Mouse (Mus musculus) embryonic facial prominence, embryonic 12.5 days (tissue): ENCODE data around the gene Mcm2. TPM values are rescaled to one million over a fixed set of nuclear protein-coding genes. Genes with fewer than 3 reads are reported as not detected.

Experiments used
- ATAC-seq: fragments of 200-750 bp; cut with Nextera tagmentation; 2 replicates; pipeline ENCODE4 v1.8.0; 2017; ENCODE audit not compliant: insufficient number of reproducible peaks, insufficient read depth, low FRiP score, low TSS enrichment
- H3K27ac ChIP-seq: fragments of 300-500 bp; sonication (generic); 2 replicates; pipeline ENCODE4 v1.5.1; 2016; ENCODE audit warnings: mild to moderate bottlenecking
- H3K27me3 ChIP-seq: fragments of 300-500 bp; sonication (generic); 2 replicates; pipeline ENCODE4 v1.6.1; 2016; ENCODE audit warnings: mild to moderate bottlenecking, moderate library complexity
- H3K36me3 ChIP-seq: fragments of 300-500 bp; sonication (generic); 2 replicates; pipeline ENCODE4 v1.6.1; 2016; ENCODE audit warnings: mild to moderate bottlenecking
- H3K4me1 ChIP-seq: fragments of 300-500 bp; sonication (generic); 2 replicates; pipeline ENCODE4 v1.6.1; 2016
- H3K4me2 ChIP-seq: fragments of 300-500 bp; sonication (generic); replicated peaks from 2 replicates; pipeline ENCODE4 v1.6.1; 2016; ENCODE audit warnings: mild to moderate bottlenecking, moderate library complexity
- H3K4me3 ChIP-seq: fragments of 300-500 bp; sonication (generic); 2 replicates; pipeline ENCODE4 v1.5.1; 2016; ENCODE audit warnings: mild to moderate bottlenecking
- H3K9ac ChIP-seq: fragments of 300-500 bp; sonication (generic); 2 replicates; pipeline ENCODE4 v1.6.1; 2016; ENCODE audit warnings: mild to moderate bottlenecking, moderate library complexity
- H3K9me3 ChIP-seq: fragments of 300-500 bp; sonication (generic); 2 replicates; pipeline ENCODE4 v1.6.1; 2016; ENCODE audit warnings: mild to moderate bottlenecking, moderate library complexity
- WGBS: fragments of 180-500 bp; shearing (Covaris S2); methylation state at CpG from one replicate; pipeline ENCODE4 v1.1.7; 2016; 5-methylcytosine and 5-hydroxymethylcytosine counted together
- polyA plus RNA-seq: library from polyadenylated mRNA; unstranded; fragments of >200 nt; fragmentation: Nextera tagmentation; extraction: Ambion mirVana; gene quantifications from 2 replicates; pipeline ENCODE4 v1.2.1, GENCODE M21; 2016

Gene Mcm2
- polyA plus RNA-seq, 1 experiment from 2014 or later = 169 TPM

DNA sequence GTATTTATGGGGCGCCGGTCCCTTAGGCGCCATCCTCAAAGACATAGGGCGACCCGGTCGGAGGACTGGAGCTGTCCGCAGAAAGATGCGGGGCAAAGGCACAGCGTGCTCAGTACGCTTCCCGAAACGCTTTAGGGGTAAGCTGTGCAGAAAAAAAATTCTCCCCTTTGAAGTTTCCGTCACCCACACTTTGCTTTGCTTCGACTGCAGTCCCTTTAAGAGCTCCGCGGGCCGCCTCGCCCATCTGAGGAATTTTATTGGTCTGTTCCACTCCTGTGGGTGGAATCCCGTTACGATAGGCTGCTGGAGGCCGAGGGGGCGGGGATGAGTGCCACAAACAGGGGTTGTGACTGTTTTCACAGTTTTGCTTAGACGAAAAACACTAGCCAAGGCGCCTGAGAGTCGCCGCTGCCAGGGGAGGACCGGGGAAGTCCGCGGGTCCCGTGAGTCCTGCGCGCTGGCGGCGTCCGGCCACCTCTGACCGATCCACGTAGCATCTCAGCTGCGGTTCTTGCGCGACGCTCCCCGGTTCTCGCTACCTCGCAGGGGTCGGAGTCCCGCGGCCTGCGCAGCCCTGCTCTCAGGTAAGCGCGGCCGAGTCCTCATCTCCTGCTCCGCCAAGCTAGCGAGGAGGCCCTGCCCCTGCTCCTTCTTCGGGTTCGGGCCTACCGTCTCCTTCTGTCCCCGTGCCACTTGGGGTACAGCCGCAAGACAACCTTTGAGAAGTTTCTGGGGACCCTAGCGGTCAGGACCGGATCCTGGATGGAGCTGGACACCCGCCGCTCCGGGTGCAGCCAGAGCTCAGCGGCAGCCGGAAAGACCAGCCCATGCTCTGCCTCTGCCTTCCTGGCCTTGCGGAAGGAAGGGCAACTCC is 3.6 kb upstream of the Mcm2 start, which contains the start of gene Tpra1:
Gene Tpra1, plus strand, starts transcription at position 305 of the 874 bp plus-strand sequence.
- peaks cover 38% of the 10 kb centered on the region for H3K4me1 ChIP-seq
- peak; percentile 83 for ATAC-seq
- H3K9me3 ChIP-seq = no peaks in the 10 kb centered on the region
- H3K36me3 ChIP-seq = peaks cover under 1% of the 10 kb centered on the region; the same call in 1 of the 2 replicates
- WGBS = under 1% methylated on average over 66 of the region's 66 CpGs
- peak within 1 kb of the TSS; percentile 87 for H3K9ac ChIP-seq
- H3K27ac ChIP-seq = peak within 1 kb of the TSS; percentile 93
- no peaks in the 10 kb centered on the region for H3K27me3 ChIP-seq
- H3K4me3 ChIP-seq = peak within 1 kb of the TSS; percentile 73
- peak within 1 kb of the TSS; percentile 90 for H3K4me2 ChIP-seq

DNA sequence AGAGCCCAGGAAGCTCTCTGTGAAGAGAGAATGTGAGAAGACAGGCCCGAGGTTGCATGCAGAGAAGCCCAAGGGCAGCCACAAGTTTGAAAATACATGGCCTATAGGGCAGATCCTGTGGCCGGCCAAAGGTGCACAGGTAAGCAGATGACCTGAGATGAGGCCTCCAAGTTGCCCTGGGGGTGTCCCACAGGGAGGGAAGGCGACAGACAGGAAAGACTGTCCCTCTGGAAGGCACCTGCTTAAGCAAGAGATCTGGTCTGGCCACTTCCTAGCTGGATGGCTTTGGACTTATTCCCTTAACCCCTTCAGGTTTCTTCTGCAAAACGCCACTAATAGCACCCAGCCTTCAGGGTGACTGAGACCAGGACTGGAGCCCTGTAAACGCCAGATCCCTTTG is 2.9 kb upstream of the Mcm2 start:
- peaks cover 8% of the 10 kb centered on the region for H3K36me3 ChIP-seq
- H3K4me3 ChIP-seq = peak overlapping the region; percentile 73
- H3K9me3 ChIP-seq = no peaks in the 10 kb centered on the region
- 12% methylated on average over 5 of the region's 5 CpGs for WGBS
- H3K4me1 ChIP-seq = peaks cover 41% of the 10 kb centered on the region
- ATAC-seq = no peak
- H3K27ac ChIP-seq = peak overlapping the region; percentile 93; the same call in 1 of the 2 replicates
- H3K4me2 ChIP-seq = peak overlapping the region; percentile 90
- peak overlapping the region; percentile 87 for H3K9ac ChIP-seq
- no peaks in the 10 kb centered on the region for H3K27me3 ChIP-seq

DNA sequence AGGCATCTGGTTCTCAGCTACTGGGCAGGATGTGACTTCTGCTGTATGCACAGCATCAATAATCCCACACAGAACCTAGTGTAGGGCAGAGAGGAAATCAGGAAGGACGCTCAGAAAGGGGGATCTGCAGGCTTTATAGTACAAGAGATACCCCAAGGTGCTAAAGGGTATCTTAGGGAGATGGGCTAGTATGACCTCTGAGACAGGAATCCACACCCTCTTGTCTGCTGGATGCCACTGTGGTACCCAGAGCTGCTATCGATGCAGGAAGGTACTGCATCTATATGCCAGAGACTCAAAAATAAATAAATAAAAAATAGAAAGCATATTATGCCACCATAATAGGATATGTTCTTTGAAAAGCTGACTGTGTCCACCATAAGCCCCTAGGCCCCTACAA is 1.0 kb upstream of the Mcm2 start:
- Histone ChIP-seq H3K4me2 (no peak overlapping the region), H3K4me1 (peaks cover 42% of the 10 kb centered on the region), H3K27ac (no peak overlapping the region), H3K4me3 (no peak overlapping the region), H3K27me3 (no peaks in the 10 kb centered on the region), H3K9me3 (no peaks in the 10 kb centered on the region), H3K36me3 (peaks cover 25% of the 10 kb centered on the region), H3K9ac (no peak overlapping the region)
- WGBS = 86% methylated on average over 2 of the region's 2 CpGs
- no peak for ATAC-seq

DNA sequence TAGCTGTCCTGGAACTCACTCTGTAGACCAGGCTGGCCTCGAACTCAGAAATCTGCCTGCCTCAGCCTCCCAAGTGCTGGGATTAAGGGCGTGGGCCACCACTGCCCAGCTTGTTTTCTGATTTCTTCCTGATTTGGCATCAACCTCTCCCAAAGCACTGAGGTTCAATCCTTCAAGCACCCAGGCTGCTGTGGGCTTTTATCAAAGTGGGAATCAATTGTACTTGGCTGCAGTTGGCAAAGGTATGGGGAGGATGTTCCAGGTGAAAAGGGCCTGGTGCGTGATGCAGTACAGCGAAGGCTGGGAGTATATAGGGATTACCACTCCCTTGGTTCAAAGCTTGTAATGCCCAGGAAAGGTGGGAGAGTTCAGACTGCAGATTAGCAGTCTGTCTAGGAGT is 506 bp upstream of the Mcm2 start:
- ATAC-seq = no peak
- no peaks in the 10 kb centered on the region for H3K27me3 ChIP-seq
- no peak overlapping the region for H3K9ac ChIP-seq
- H3K27ac ChIP-seq = 0 out of 2 replicates have a peak overlapping the region, but pooled peaks have one; percentile 87
- 62% methylated on average over 4 of the region's 4 CpGs for WGBS
- peaks cover 30% of the 10 kb centered on the region for H3K36me3 ChIP-seq
- peaks cover 38% of the 10 kb centered on the region for H3K4me1 ChIP-seq
- no peaks in the 10 kb centered on the region for H3K9me3 ChIP-seq
- H3K4me2 ChIP-seq = peak overlapping the region; percentile 65; the same call in 1 of the 2 replicates
- no peak overlapping the region for H3K4me3 ChIP-seq

DNA sequence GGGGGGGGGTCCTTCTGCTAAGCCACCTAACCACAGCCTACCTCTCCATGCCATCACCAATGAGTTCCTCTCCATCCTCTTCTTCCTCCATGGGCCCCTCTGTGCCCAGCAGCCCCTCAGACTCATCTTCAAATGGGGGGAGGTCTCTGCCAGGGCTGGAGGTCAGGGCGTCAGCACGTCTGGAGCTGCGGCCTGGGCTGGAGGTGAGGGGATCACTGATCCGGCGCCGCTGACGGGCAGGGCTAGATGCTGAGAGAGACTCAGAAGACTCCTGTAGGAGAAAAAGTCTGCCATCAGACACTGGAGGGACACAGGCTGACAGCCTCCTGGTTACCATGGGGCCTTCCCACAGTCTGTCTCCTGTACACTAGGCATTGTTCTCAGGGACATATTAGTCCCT is 1.3 kb downstream of the Mcm2 start:
- Histone ChIP-seq H3K4me2 (peak overlapping the region; percentile 65), H3K9ac (peak overlapping the region; percentile 53), H3K4me1 (peaks cover 23% of the 10 kb centered on the region), H3K36me3 (peaks cover 48% of the 10 kb centered on the region), H3K27ac (no peak overlapping the region), H3K9me3 (no peaks in the 10 kb centered on the region), H3K27me3 (no peaks in the 10 kb centered on the region), H3K4me3 (peak overlapping the region; percentile 74)
- ATAC-seq = no peak
- WGBS = 69% methylated on average over 7 of the region's 7 CpGs

DNA sequence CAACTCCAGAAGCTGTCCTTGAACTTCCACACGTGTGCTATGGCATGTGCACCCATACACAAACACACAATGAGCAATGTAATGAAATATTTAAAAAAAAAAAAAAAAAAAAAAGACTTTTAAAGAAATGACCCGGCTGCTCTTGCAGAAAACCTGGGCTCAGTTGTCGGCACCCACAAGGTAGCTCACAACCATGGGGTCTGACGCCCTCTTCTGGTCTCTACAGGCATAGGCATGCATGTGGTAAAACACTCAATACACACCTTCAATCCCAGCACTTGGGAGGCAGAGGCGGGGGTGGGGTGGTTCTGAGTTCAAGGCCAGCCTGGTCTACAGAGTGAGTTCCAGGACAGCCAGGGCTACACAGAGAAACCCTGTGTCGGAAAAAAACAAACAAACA is 2.6 kb downstream of the Mcm2 start:
- 80% methylated on average over 6 of the region's 6 CpGs for WGBS
- Histone ChIP-seq H3K27ac (no peak overlapping the region), H3K9ac (no peak overlapping the region), H3K9me3 (no peaks in the 10 kb centered on the region), H3K4me1 (peaks cover 16% of the 10 kb centered on the region), H3K36me3 (peaks cover 61% of the 10 kb centered on the region), H3K27me3 (no peaks in the 10 kb centered on the region), H3K4me2 (no peak overlapping the region), H3K4me3 (no peak overlapping the region)
- ATAC-seq = no peak

DNA sequence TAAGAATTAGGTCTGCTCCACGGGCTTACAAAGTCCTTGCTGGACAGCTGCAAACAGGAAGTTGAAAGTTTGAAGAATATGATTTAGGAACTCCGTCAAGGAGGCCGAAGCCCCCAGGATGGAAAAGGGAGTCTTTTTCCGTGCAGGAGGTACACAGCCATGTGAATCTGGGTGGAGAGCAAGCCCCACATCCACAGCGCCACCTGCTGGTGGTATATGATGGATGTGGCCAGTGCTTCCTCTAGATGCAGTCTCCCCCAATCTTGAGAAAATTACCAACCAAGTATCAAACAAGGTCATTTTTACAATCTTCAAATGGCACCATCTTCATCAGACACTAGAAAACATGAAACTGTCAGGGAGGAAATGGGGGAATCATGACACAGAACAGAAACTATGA is 5.0 kb downstream of the Mcm2 start:
- H3K4me1 ChIP-seq = peaks cover 16% of the 10 kb centered on the region
- no peak overlapping the region for H3K4me2 ChIP-seq
- 70% methylated on average over 5 of the region's 5 CpGs for WGBS
- H3K4me3 ChIP-seq = no peak overlapping the region
- peaks cover 85% of the 10 kb centered on the region for H3K36me3 ChIP-seq
- H3K27ac ChIP-seq = no peak overlapping the region
- no peaks in the 10 kb centered on the region for H3K9me3 ChIP-seq
- H3K27me3 ChIP-seq = no peaks in the 10 kb centered on the region
- ATAC-seq = no peak
- H3K9ac ChIP-seq = no peak overlapping the region

DNA sequence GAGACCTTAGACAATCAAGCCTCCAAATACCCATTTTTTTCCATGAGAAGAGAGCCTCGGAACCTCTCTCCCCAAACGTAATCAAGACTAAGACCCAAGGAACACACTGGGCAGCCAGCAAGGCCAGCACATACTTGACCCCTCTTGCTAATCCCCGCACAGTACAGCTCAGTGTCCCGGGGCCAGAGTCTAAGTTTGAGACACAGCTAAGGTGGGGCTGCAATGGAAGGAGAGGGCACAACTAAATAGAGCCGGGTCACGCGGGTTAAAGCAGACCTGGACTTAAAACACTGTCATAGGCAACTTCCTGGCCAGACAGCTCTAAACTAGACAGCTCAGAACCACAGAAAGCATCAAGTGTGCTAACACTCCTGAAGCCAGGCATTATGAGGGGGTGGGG is 7.7 kb downstream of the Mcm2 start:
- peaks cover 98% of the 10 kb centered on the region for H3K36me3 ChIP-seq
- no peaks in the 10 kb centered on the region for H3K9me3 ChIP-seq
- no peak overlapping the region for H3K4me3 ChIP-seq
- H3K27me3 ChIP-seq = no peaks in the 10 kb centered on the region
- H3K4me2 ChIP-seq = no peak overlapping the region
- no peaks in the 10 kb centered on the region for H3K4me1 ChIP-seq
- H3K9ac ChIP-seq = no peak overlapping the region
- WGBS = 88% methylated on average over 7 of the region's 7 CpGs
- H3K27ac ChIP-seq = no peak overlapping the region
- ATAC-seq = no peak

DNA sequence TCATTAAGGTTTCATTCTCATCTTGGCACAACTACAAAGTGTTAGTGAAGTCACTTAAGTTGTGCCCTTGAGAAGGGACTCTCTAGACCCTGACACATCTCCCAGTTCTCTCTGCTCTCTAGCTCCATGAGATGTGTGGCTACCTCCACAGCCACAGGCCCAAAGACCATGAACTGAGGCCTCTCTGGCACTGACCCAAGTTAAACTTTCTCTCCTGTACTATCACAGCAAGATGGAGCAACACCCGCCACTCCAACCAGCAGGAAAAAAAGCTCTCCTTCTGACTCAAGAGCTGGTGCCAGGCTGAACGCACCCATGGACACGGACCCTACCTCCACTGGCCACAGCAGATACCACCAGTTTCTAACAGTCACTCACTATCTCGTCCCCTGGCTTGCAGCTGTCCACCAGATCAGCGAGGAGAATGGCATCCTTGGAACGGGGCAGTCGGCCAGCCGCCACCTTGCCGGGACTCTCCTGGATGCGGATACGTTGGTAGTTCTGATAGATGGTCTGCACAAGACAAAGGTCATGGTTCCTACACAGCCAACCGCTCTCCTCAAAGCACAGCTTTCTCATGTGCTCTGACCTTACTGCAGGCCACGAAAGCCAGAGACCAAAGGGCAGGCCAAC is 9.1 kb downstream of the Mcm2 start:
- Histone ChIP-seq H3K4me2 (no peak overlapping the region), H3K9ac (no peak overlapping the region), H3K27ac (no peak overlapping the region), H3K27me3 (no peaks in the 10 kb centered on the region), H3K36me3 (peaks cover 99% of the 10 kb centered on the region), H3K4me1 (no peaks in the 10 kb centered on the region), H3K4me3 (no peak overlapping the region), H3K9me3 (no peaks in the 10 kb centered on the region)
- ATAC-seq = no peak
- WGBS = 95% methylated on average over 13 of the region's 13 CpGs

DNA sequence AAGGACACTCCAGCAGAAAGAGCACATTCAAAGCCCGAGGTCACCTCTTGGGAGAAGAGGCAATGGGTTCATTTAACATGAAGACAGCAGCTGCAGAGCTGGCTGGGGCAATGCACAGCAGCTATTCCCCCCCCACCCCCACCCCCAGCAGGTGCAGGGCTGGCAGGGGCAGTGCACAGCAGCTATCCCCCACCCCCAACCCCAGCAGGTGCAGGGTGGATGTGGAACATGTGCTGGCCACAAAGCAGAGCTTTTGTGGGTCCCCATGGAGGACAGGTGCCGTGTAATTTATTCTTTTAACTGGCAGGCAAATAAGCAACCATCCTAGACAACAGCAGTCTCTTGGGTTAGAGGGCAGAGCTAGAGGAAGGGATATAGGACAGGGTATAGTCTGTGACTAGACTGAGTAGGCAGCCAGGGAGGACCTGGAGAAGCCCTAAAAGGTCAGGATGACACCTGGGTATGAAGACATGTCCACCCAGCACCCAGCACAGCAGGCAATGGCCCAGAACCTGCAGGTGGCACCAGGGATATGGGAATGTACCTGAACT is 12.1 kb downstream of the Mcm2 start:
- H3K36me3 ChIP-seq = peaks cover 95% of the 10 kb centered on the region
- 82% methylated on average over 2 of the region's 2 CpGs for WGBS

DNA sequence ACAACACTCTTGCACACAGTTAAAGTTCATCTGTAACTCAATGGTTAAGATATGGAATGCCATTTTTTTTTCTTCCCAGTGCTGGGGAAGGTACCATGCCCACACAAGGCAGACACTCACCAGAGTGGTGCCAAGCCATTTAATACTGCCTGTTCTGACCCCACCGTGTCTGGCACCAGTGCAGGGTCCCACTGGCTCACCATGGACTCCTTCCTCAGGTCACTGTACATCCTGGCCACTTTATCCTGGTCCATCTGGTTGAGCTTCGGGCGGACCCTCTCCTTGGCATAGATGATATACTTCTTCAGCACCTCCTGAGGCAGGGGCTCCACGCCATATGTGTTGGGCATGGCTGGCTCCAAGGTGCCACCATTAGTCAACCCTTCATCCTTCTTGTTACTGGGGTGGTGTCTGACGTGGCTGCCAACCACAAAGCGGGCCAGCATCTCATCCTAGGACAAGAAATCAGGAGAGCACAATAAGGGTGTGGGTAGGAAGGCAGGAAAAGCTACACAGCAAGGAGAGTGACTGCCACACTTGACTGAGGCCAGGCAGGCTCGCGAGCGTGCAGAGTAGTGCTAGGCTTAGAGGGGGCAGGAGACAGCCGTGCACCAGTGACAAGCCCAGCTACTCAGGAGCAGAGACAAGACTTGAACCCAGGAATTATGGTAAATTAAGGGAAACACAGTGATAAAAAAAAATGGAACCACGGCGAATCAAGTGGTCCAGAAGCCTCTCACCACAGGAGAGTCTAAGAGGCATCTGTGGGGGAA is 12.8 kb downstream of the Mcm2 start:
- no peak for ATAC-seq
- Histone ChIP-seq H3K36me3 (peaks cover 88% of the 10 kb centered on the region), H3K4me3 (no peak overlapping the region), H3K4me2 (no peak overlapping the region), H3K4me1 (no peaks in the 10 kb centered on the region), H3K9me3 (no peaks in the 10 kb centered on the region), H3K27me3 (no peaks in the 10 kb centered on the region), H3K9ac (no peak overlapping the region; the same call in 1 of the 2 replicates), H3K27ac (no peak overlapping the region)
- 93% methylated on average over 12 of the region's 12 CpGs for WGBS

More for the DNA sequence above, 12.1 kb downstream of the Mcm2 start:
- H3K27ac ChIP-seq = no peak overlapping the region
- no peak overlapping the region for H3K4me3 ChIP-seq
- no peak overlapping the region; the same call in 1 of the 2 replicates for H3K9ac ChIP-seq
- H3K4me1 ChIP-seq = no peaks in the 10 kb centered on the region
- no peaks in the 10 kb centered on the region for H3K27me3 ChIP-seq
- ATAC-seq = 0 out of 2 replicates have a peak, but pooled peaks have one; percentile 68
- no peak overlapping the region for H3K4me2 ChIP-seq
- H3K9me3 ChIP-seq = no peaks in the 10 kb centered on the region
